Mouse (Mus musculus) MEL (cell line): Measurements from ENCODE around the gene Gpr37l1. TPM values are rescaled to one million over a fixed set of nuclear protein-coding genes. Genes with fewer than 3 reads are reported as not detected.

Source experiments
- DNase-seq: peaks from one replicate; pipeline ENCODE4 v3.0.0; 2011; ENCODE audit warnings: low read depth, low spot score
- H3K27ac ChIP-seq: 2 replicates; pipeline ENCODE4 v1.5.1; 2012; ENCODE audit warnings: low read depth, mild to moderate bottlenecking, control low read depth, low read length, moderate library complexity; ENCODE audit not compliant: control insufficient read depth
- H3K27me3 ChIP-seq, 2 experiments: fragments of 150-350 bp in 1 of 2; sonication (generic) in 1 of 2; 2 replicates each; pipeline ENCODE4 v1.6.1; 2012; ENCODE audit warnings: low read length in 2 of 2, mild to moderate bottlenecking in 2 of 2, improper control_type of control experiment in 1 of 2, moderate library complexity in 1 of 2; ENCODE audit not compliant: insufficient read depth in 2 of 2, control insufficient read depth in 1 of 2
- H3K36me3 ChIP-seq, 2 experiments: 2 replicates each; pipeline ENCODE4 v1.6.1; 2012 to 2014; ENCODE audit warnings: low read length in 2 of 2, improper control_type of control experiment in 1 of 2, inconsistent platforms in 1 of 2, mild to moderate bottlenecking in 1 of 2; ENCODE audit not compliant: insufficient read depth in 2 of 2, control insufficient read depth in 1 of 2
- H3K4me1 ChIP-seq, 2 experiments: fragments of 150-350 bp in 1 of 2; sonication (generic) in 1 of 2; 2 replicates each; pipeline ENCODE4 v1.6.1; 2012; ENCODE audit warnings: low read length in 2 of 2, improper control_type of control experiment in 1 of 2, mild to moderate bottlenecking in 1 of 2; ENCODE audit not compliant: insufficient read depth in 2 of 2, control insufficient read depth in 1 of 2
- H3K4me3 ChIP-seq, 2 experiments: fragments of 150-350 bp in 1 of 2; sonication (generic) in 1 of 2; 2 replicates each; pipeline ENCODE4 v1.5.1; 2012; ENCODE audit warnings: low read depth in 2 of 2, low read length in 2 of 2, mild to moderate bottlenecking in 2 of 2, moderate library complexity in 2 of 2, control low read depth in 1 of 2, improper control_type of control experiment in 1 of 2; ENCODE audit not compliant: control insufficient read depth in 1 of 2, insufficient read depth in 1 of 2
- H3K79me2 ChIP-seq: 2 replicates; pipeline ENCODE4 v1.6.1; 2012; ENCODE audit warnings: mild to moderate bottlenecking, low read length, moderate library complexity; ENCODE audit not compliant: control insufficient read depth, poor library complexity, insufficient read depth
- H3K9ac ChIP-seq: 2 replicates; pipeline ENCODE4 v1.6.1; 2012; ENCODE audit warnings: low read depth, mild to moderate bottlenecking, control low read depth, low read length, moderate library complexity; ENCODE audit not compliant: control insufficient read depth, poor library complexity, severe bottlenecking
- H3K9me3 ChIP-seq: fragments of 150-350 bp; sonication (generic); replicated peaks from 2 replicates; pipeline ENCODE4 v1.6.1; 2012; ENCODE audit warnings: mild to moderate bottlenecking, low read length, improper control_type of control experiment, moderate library complexity; ENCODE audit not compliant: insufficient read depth
- BHLHE40 ChIP-seq: IDR thresholded peaks from 2 replicates; pipeline ENCODE4 v1.6.1; 2012; ENCODE audit warnings: low read depth, mild to moderate bottlenecking, inconsistent platforms, low read length, improper control_type of control experiment, borderline replicate concordance
- CTCF ChIP-seq, 3 experiments: IDR thresholded peaks in 2 of 3; conservative IDR thresholded peaks in 1 of 3; 2 replicates each; pipeline ENCODE4 v1.5.1; 2011 to 2012; ENCODE audit warnings: low read length in 3 of 3, low read depth in 2 of 3, mild to moderate bottlenecking in 2 of 3, improper control_type of control experiment in 1 of 3, inconsistent platforms in 1 of 3, mixed read lengths in 1 of 3, moderate library complexity in 1 of 3; ENCODE audit not compliant: control insufficient read depth in 1 of 3, insufficient read depth in 1 of 3, poor library complexity in 1 of 3, severe bottlenecking in 1 of 3
- ELF1 ChIP-seq: IDR thresholded peaks from 2 replicates; pipeline ENCODE4 v1.6.1; 2014; ENCODE audit warnings: low read depth, mild to moderate bottlenecking, inconsistent platforms, low read length, improper control_type of control experiment, moderate library complexity
- EP300 ChIP-seq, 2 experiments: IDR thresholded peaks; 2 replicates each; pipeline ENCODE4 v1.6.1; 2011; ENCODE audit warnings: improper control_type of control experiment in 2 of 2, low read length in 2 of 2, low read depth in 1 of 2, mild to moderate bottlenecking in 1 of 2
- ETS1 ChIP-seq: IDR thresholded peaks from 2 replicates; pipeline ENCODE4 v1.6.1; 2012; ENCODE audit warnings: low read depth, mild to moderate bottlenecking, inconsistent platforms, low read length, improper control_type of control experiment, moderate library complexity
- JUND ChIP-seq: IDR thresholded peaks from 2 replicates; pipeline ENCODE4 v1.6.1; 2011; ENCODE audit warnings: low read depth, mild to moderate bottlenecking, improper control_type of control experiment, low read length
- MAX ChIP-seq: IDR thresholded peaks from 2 replicates; pipeline ENCODE4 v1.6.1; 2011; ENCODE audit warnings: low read length, improper control_type of control experiment
- MAZ ChIP-seq: IDR thresholded peaks from 2 replicates; pipeline ENCODE4 v1.6.1; 2012; ENCODE audit warnings: low read depth, mild to moderate bottlenecking, inconsistent platforms, low read length, improper control_type of control experiment
- MEF2A ChIP-seq: IDR thresholded peaks from 2 replicates; pipeline ENCODE4 v1.6.1; 2014; ENCODE audit warnings: low read depth, mild to moderate bottlenecking, inconsistent platforms, low read length, improper control_type of control experiment; ENCODE audit not compliant: poor library complexity, insufficient replicate concordance, severe bottlenecking; ENCODE audit errors: extremely low read depth
- MXI1 ChIP-seq: IDR thresholded peaks from 2 replicates; pipeline ENCODE4 v1.6.1; 2011; ENCODE audit warnings: mild to moderate bottlenecking, low read depth, low read length, improper control_type of control experiment
- MYB ChIP-seq: IDR thresholded peaks from 2 replicates; pipeline ENCODE4 v1.6.1; 2011; ENCODE audit warnings: mild to moderate bottlenecking, low read depth, low read length, improper control_type of control experiment
- MYC ChIP-seq: IDR thresholded peaks from 2 replicates; pipeline ENCODE4 v1.6.1; 2011; ENCODE audit warnings: low read depth, mild to moderate bottlenecking, low read length, improper control_type of control experiment, moderate library complexity
- NELFE ChIP-seq: IDR thresholded peaks from 2 replicates; pipeline ENCODE4 v1.6.1; 2011; ENCODE audit warnings: low read depth, low read length, improper control_type of control experiment
- POLR2A ChIP-seq, 2 experiments: IDR thresholded peaks; 2 replicates each; pipeline ENCODE4 v1.6.1; 2011 to 2012; ENCODE audit warnings: low read length in 2 of 2, mild to moderate bottlenecking in 2 of 2, control low read depth in 1 of 2, improper control_type of control experiment in 1 of 2, low read depth in 1 of 2, moderate library complexity in 1 of 2; ENCODE audit not compliant: control insufficient read depth in 1 of 2, insufficient read depth in 1 of 2, poor library complexity in 1 of 2
- RCOR1 ChIP-seq: IDR thresholded peaks from 2 replicates; pipeline ENCODE4 v1.6.1; 2012; ENCODE audit warnings: low read depth, mild to moderate bottlenecking, inconsistent platforms, low read length, improper control_type of control experiment
- SIN3A ChIP-seq: IDR thresholded peaks from 2 replicates; pipeline ENCODE4 v1.6.1; 2012; ENCODE audit warnings: low read length, improper control_type of control experiment, inconsistent platforms
- TBP ChIP-seq: IDR thresholded peaks from 2 replicates; pipeline ENCODE4 v1.8.0; 2011; ENCODE audit warnings: low read depth, low read length, improper control_type of control experiment
- TCF12 ChIP-seq: IDR thresholded peaks from 2 replicates; pipeline ENCODE4 v1.6.1; 2014; ENCODE audit warnings: low read depth, mild to moderate bottlenecking, inconsistent platforms, low read length, improper control_type of control experiment, moderate library complexity
- USF1 ChIP-seq: IDR thresholded peaks from 2 replicates; pipeline ENCODE4 v1.6.1; 2014; ENCODE audit warnings: low read depth, mild to moderate bottlenecking, inconsistent platforms, low read length, improper control_type of control experiment, moderate library complexity
- USF2 ChIP-seq, 2 experiments: IDR thresholded peaks; 2 replicates each; pipeline ENCODE4 v1.6.1; 2011 to 2012; ENCODE audit warnings: improper control_type of control experiment in 2 of 2, low read length in 2 of 2, borderline replicate concordance in 1 of 2, inconsistent platforms in 1 of 2, low read depth in 1 of 2, mild to moderate bottlenecking in 1 of 2; ENCODE audit not compliant: insufficient read depth in 1 of 2
- ZC3H11A ChIP-seq: IDR thresholded peaks from 2 replicates; pipeline ENCODE4 v1.6.1; 2012; ENCODE audit warnings: low read depth, mild to moderate bottlenecking, inconsistent platforms, low read length, improper control_type of control experiment
- ZNF384 ChIP-seq: IDR thresholded peaks from 2 replicates; pipeline ENCODE4 v1.6.1; 2012; ENCODE audit warnings: low read depth, mild to moderate bottlenecking, inconsistent platforms, low read length, improper control_type of control experiment
- polyA plus RNA-seq, 2 experiments: library from polyadenylated mRNA; stranded (reverse) in 1 of 2; unstranded in 1 of 2; fragments of >175 nt in 1 of 2; fragments of >200 nt in 1 of 2; gene quantifications; 2 replicates each; pipeline versions ENCODE4 v1.2.1 to v1.2.4; 2012; ENCODE audit warnings: low replicate concordance in 2 of 2, low read depth in 1 of 2; ENCODE audit not compliant: insufficient read length in 2 of 2, insufficient read depth in 1 of 2, missing spikeins in 1 of 2
- total RNA-seq: library from RNA; depleted of rRNA; stranded (reverse); fragments of 300-350 nt; gene quantifications from 2 replicates; pipeline ENCODE4 v1.2.3, GENCODE M21; 2012

Gpr37l1 gene
- total and polyA plus RNA-seq, 3 experiments, result not detected

- TF ChIP-seq MYB (no peak), ELF1 (no peak), POLR2A (IDR thresholded peaks at IDR 0.05; ENCODE audit: control insufficient read depth in 1 of 2, insufficient read depth in 1 of 2, low read depth in 1 of 2, low read length in 2 of 2, poor library complexity in 1 of 2) (peak in 1 of 2 experiments; percentile 29; a peak in 1 of 4 replicates), SIN3A (no peak), USF2 (IDR thresholded peaks at IDR 0.05; ENCODE audit: borderline replicate concordance in 1 of 2, insufficient read depth in 1 of 2, low read depth in 1 of 2, low read length in 2 of 2) (no peak), NELFE (no peak), MEF2A (no peak), BHLHE40 (no peak), ZC3H11A (0 out of 2 replicates have a peak, but pooled peaks have one; percentile 26), MAZ (peak; percentile 63; the same call in 1 of the 2 replicates)
Observed at GRCm38 (mm10) chr1:135136500-135136899, 31.0 kb downstream of the Gpr37l1 start (continued).

- peak; percentile 76 for DNase-seq
Observed at GRCm38 (mm10) chr1:135135111-135135787, 32.2 kb downstream of the Gpr37l1 start.

More at GRCm38 (mm10) chr1:135135111-135135787, 32.2 kb downstream of the Gpr37l1 start:
- Histone ChIP-seq H3K9ac (peak overlapping the region; percentile 97), H3K4me3 (peak overlapping the region; percentile 6 to 86; a peak in 3 of 4 replicates), H3K27me3 (no peaks in the 10 kb centered on the region), H3K36me3 (peaks cover 11 to 46% of the 10 kb centered on the region in 2 experiments), H3K79me2 (peaks cover 49% of the 10 kb centered on the region), H3K27ac (peak overlapping the region; percentile 99), H3K4me1 (peaks cover 8 to 35% of the 10 kb centered on the region in 2 experiments), H3K9me3 (no peaks in the 10 kb centered on the region)
- TF ChIP-seq MAX, result 0 out of 2 replicates have a peak, but pooled peaks have one; percentile 18
- no peak for TF ChIP-seq JUND
- no peak for TF ChIP-seq ELF1
- TF ChIP-seq ZNF384, result peak; percentile 57; the same call in 1 of the 2 replicates
- TF ChIP-seq RCOR1, result peak; percentile 57; the same call in 1 of the 2 replicates
- TF ChIP-seq TCF12, result peak; percentile 43; the same call in 1 of the 2 replicates
- TF ChIP-seq MXI1, result peak; percentile 50
- TF ChIP-seq ETS1, result peak; percentile 17; the same call in 1 of the 2 replicates
- TF ChIP-seq USF1, result no peak
- TF ChIP-seq MYC, result 0 out of 2 replicates have a peak, but pooled peaks have one; percentile 47
- peak; percentile 39 for TF ChIP-seq SIN3A
- peak; percentile 67 for TF ChIP-seq TBP
- TF ChIP-seq CTCF (IDR thresholded peaks at IDR 0.05 in 2 of 3, conservative IDR thresholded peaks at IDR 0.05 in 1 of 3; ENCODE audit: control insufficient read depth in 1 of 3, insufficient read depth in 1 of 3, low read depth in 2 of 3, low read length in 3 of 3, poor library complexity in 1 of 3, severe bottlenecking in 1 of 3), result no peak
- TF ChIP-seq EP300 (IDR thresholded peaks at IDR 0.05; ENCODE audit: low read depth in 1 of 2, low read length in 2 of 2), result peak; percentile 58 to 61; a peak in 3 of 4 replicates
